ENCODE assay signal across 8 mouse cellular contexts in genomic region chr5:147957592-147958271, GRCm38 (mm10). TPM values are rescaled to one million over a fixed set of nuclear protein-coding genes. Genes with fewer than 3 reads are reported as not detected.
A peak's percentile ranks its signal among the peaks of the same experiment; 100 is the strongest.
DNase-seq lines count a peak whose midpoint lies in the region; ATAC-seq and TF ChIP-seq lines count a peak whose summit lies in the region.

No protein-coding gene starts in this region.

- WGBS in forebrain, embryonic 12.5 days, result under 1% methylated on average over 42 of the region's 42 CpGs
- WGBS in liver, embryonic 13.5 days (ENCODE audit: insufficient replicate concordance), result 3% methylated on average over 42 of the region's 42 CpGs
- under 1% methylated on average over 42 of the region's 42 CpGs for WGBS in neural tube, embryonic 15.5 days

- no peaks in the 10 kb centered on the region for H3K27me3 ChIP-seq in ES-Bruce4 (ENCODE audit: control insufficient read depth, insufficient read depth, low read length, poor library complexity, severe bottlenecking)
- H3K27me3 ChIP-seq in forebrain, embryonic 12.5 days, result peaks cover 30% of the 10 kb centered on the region
- peaks cover 39% of the 10 kb centered on the region for H3K27me3 ChIP-seq in liver, embryonic 13.5 days
- H3K27me3 ChIP-seq in neural tube, embryonic 15.5 days (replicated peaks), result no peaks in the 10 kb centered on the region

- ATAC-seq in forebrain, embryonic 12.5 days (ENCODE audit: low FRiP score), result peak; percentile 67; the same call in 1 of the 2 replicates
- peak; percentile 20; the same call in 1 of the 2 replicates for ATAC-seq in liver, embryonic 13.5 days (ENCODE audit: low read depth)
- ATAC-seq in neural tube, embryonic 15.5 days (ENCODE audit: low FRiP score), result peak; percentile 60

- TF ChIP-seq POLR2A in ES-Bruce4 (IDR thresholded peaks at IDR 0.05; ENCODE audit: insufficient read depth, low read length), result no peak

- DNase-seq in adrenal gland, postnatal 36 days, result peak; percentile 50 to 53
- peak; percentile 61 to 67 for DNase-seq in heart, postnatal 36 days
- DNase-seq in layer of hippocampus, adult 11-12 months (ENCODE audit: low spot score), result peak; percentile 92
- DNase-seq in liver, embryonic 13.5 days, result no peak
- no peak for DNase-seq in spleen, postnatal 36 days (ENCODE audit: low spot score in 2 of 2)

- H3K36me3 ChIP-seq in ES-Bruce4 (ENCODE audit: control insufficient read depth, insufficient read depth, low read length, poor library complexity, severe bottlenecking), result no peaks in the 10 kb centered on the region
- no peaks in the 10 kb centered on the region for H3K36me3 ChIP-seq in forebrain, embryonic 12.5 days (replicated peaks)
- H3K36me3 ChIP-seq in liver, embryonic 13.5 days, result no peaks in the 10 kb centered on the region
- H3K36me3 ChIP-seq in neural tube, embryonic 15.5 days, result no peaks in the 10 kb centered on the region

- no peak for TF ChIP-seq EP300 in ES-Bruce4 (IDR thresholded peaks at IDR 0.05; ENCODE audit: insufficient read depth, low read depth, low read length)

- peak overlapping the region; percentile 99 for H3K4me2 ChIP-seq in forebrain, embryonic 12.5 days
- peak overlapping the region; percentile 62 for H3K4me2 ChIP-seq in liver, embryonic 13.5 days
- H3K4me2 ChIP-seq in neural tube, embryonic 15.5 days, result peak overlapping the region; percentile 87

- H3K4me3 ChIP-seq in ES-Bruce4 (ENCODE audit: low read depth, low read length), result peak overlapping the region; percentile 79
- H3K4me3 ChIP-seq in forebrain, embryonic 12.5 days (replicated peaks), result peak overlapping the region; percentile 68
- peak overlapping the region; percentile 45 for H3K4me3 ChIP-seq in liver, embryonic 13.5 days (replicated peaks)
- peak overlapping the region; percentile 62 for H3K4me3 ChIP-seq in neural tube, embryonic 15.5 days (replicated peaks)

- no peak overlapping the region for H3K27ac ChIP-seq in ES-Bruce4 (ENCODE audit: insufficient read depth, low read length)
- H3K27ac ChIP-seq in forebrain, embryonic 12.5 days, result 0 out of 2 replicates have a peak overlapping the region, but pooled peaks have one; percentile 4
- no peak overlapping the region for H3K27ac ChIP-seq in liver, embryonic 13.5 days
- peak overlapping the region; percentile 88 for H3K27ac ChIP-seq in neural tube, embryonic 15.5 days (replicated peaks)

- H3K9me3 ChIP-seq in ES-Bruce4 (replicated peaks; ENCODE audit: control insufficient read depth, insufficient read depth, low read length, poor library complexity, severe bottlenecking), result no peaks in the 10 kb centered on the region
- H3K9me3 ChIP-seq in forebrain, embryonic 12.5 days, result no peaks in the 10 kb centered on the region
- no peaks in the 10 kb centered on the region for H3K9me3 ChIP-seq in liver, embryonic 13.5 days (replicated peaks)
- no peaks in the 10 kb centered on the region for H3K9me3 ChIP-seq in neural tube, embryonic 15.5 days (replicated peaks)

- TF ChIP-seq CTCF in ES-Bruce4 (IDR thresholded peaks at IDR 0.05; ENCODE audit: low read depth, low read length), result no peak

- intact Hi-C loops in heart, postnatal 36 days (cut with DNase I), result loop anchor here (1.0 to 5.0 kb wide), 3 partner anchors 180 to 285 kb away; no protein-coding TSS in a partner anchor

- H3K4me1 ChIP-seq in ES-Bruce4 (ENCODE audit: control insufficient read depth, insufficient read depth, low read length), result peaks cover 2% of the 10 kb centered on the region
- H3K4me1 ChIP-seq in forebrain, embryonic 12.5 days, result peaks cover 16% of the 10 kb centered on the region; the same call in 1 of the 2 replicates
- H3K4me1 ChIP-seq in liver, embryonic 13.5 days (replicated peaks), result peaks cover 10% of the 10 kb centered on the region; the same call in 1 of the 2 replicates
- H3K4me1 ChIP-seq in neural tube, embryonic 15.5 days, result peaks cover 14% of the 10 kb centered on the region; the same call in 1 of the 2 replicates

- H3K9ac ChIP-seq in ES-Bruce4 (ENCODE audit: low read depth, poor library complexity, severe bottlenecking), result peak overlapping the region; percentile 54
- peak overlapping the region; percentile 66 for H3K9ac ChIP-seq in forebrain, embryonic 12.5 days
- no peak overlapping the region for H3K9ac ChIP-seq in liver, embryonic 13.5 days
- peak overlapping the region; percentile 76 for H3K9ac ChIP-seq in neural tube, embryonic 15.5 days (replicated peaks)

RNA-seq across cellular contexts. Expression of gene Mtus2, which starts 0.6 kb away (rescaled TPM):
- 2.4 and 4.7 TPM in 2 replicates for polyA plus RNA-seq in ES-Bruce4 (2011; ENCODE audit: insufficient read depth, insufficient read length, low read depth, missing spikeins)
- total RNA-seq in adrenal gland, postnatal 36 days (2021), result 1 to 10 TPM; 1.1 to 4.2 TPM
- polyA plus RNA-seq in forebrain, embryonic 12.5 days (2016; fragmentation: Nextera tagmentation; extraction: Ambion mirVana), result 11.4 and 14.4 TPM in 2 replicates
- total RNA-seq in heart, postnatal 36 days (2021), result 100 to 1,000 TPM in 1 of 2 experiments, 10 to 100 TPM in 1; 74.0 to 112 TPM
- polyA plus RNA-seq in liver, embryonic 13.5 days (2015; fragmentation: Nextera tagmentation; extraction: Ambion mirVana), result 0.77 and 1.2 TPM in 2 replicates
- 35.9 and 39.2 TPM in 2 replicates for polyA plus RNA-seq in neural tube, embryonic 15.5 days (2015; fragmentation: Nextera tagmentation; extraction: Ambion mirVana)

Comparison
In these comparisons a context has a peak if more than half of its experiments do, and no peak if none do; other contexts are left out.
1. H3K27ac ChIP-seq: peak in forebrain, embryonic 12.5 days (single experiment) and neural tube, embryonic 15.5 days (single experiment); none in ES-Bruce4 (single experiment) and liver, embryonic 13.5 days (single experiment).
2. DNase-seq: peak in adrenal gland, postnatal 36 days (2 of 2), heart, postnatal 36 days (2 of 2) and layer of hippocampus, adult 11-12 months (single experiment); none in liver, embryonic 13.5 days (single experiment) and spleen, postnatal 36 days (0 of 2).
3. Peak in every context shown above with its lines, with median percentiles within 50 percentile points of each other: H3K4me3 ChIP-seq, ATAC-seq and H3K4me2 ChIP-seq.